Mouse (Mus musculus) frontal cortex, adult (tissue): ENCODE results near the gene Atxn2.

Experiments
- ATAC-seq: cut with Nextera tagmentation; 2 replicates; pipeline ENCODE4 v1.9.2; 2017; ENCODE audit warnings: mild to moderate bottlenecking, moderate library complexity, mixed read lengths; ENCODE audit not compliant: low TSS enrichment

Gene Atxn2

DNA sequence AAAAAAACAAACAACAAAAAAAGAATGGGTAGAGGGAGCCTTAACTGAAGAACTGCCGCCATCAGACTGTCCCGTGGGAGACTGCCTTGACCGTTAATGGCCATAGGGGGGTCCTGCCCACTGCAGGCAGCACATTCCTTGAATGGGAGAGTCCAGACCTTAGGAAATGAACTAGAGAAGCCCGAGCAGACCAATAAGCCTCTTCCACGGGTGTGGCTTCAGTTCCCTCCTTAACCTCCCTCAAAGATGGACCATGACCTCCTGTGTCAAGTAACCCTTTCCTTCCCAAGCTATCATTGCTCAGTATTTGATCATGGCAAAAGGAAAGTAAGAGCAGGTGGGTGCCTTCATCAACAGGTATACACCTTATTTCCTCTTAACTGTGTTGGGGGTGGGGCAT lies 150.8 kb downstream of the Atxn2 start:
- no peak for ATAC-seq

DNA sequence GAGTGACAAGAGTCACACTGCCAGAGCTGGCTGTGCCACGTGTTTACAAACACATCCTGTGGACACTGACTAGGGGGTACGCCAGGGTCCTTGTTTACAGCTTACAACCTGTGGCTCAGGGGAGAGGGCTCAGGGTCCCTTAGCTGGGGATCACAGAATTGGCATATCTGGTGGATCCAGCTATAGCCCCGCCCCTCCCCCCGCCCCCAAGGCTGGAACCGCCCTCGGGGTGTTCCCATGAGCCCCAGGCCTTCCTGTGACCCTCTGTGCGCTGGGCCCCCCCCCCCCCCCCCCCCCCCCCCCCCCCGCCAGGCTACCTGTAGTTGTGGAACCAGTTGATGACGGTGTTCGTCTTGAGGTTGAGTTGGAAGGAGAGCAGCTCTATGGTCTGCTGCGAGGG lies 153.2 kb downstream of the Atxn2 start:
- no peak for ATAC-seq
